Mouse (Mus musculus): Measurements from ENCODE around the gene Lrrc15. TPM values are rescaled to one million over a fixed set of nuclear protein-coding genes. Genes with fewer than 3 reads are reported as not detected.

The Lrrc15 gene
- under 1 TPM in 1 of 2 experiments, not detected in 1; 0.12 TPM for total RNA-seq (2021)

GRCm38 (mm10) chr16:30282844-30283495 is at the start of gene Lrrc15:
Gene Lrrc15, minus strand, starts transcription at chr16:30283256.
- intact Hi-C loops (cut with DNase I), result no loop called here
- peak; percentile 20 for DNase-seq

- intact Hi-C loops (cut with DNase I), result loop anchor here (10.0 kb wide), 1 partner anchor 689 kb away; no protein-coding TSS in a partner anchor
- no peak for DNase-seq
Observed at GRCm38 (mm10) chr16:30314236-30314635, 31.2 kb upstream of the Lrrc15 start.

GRCm38 (mm10) chr16:30310647-30311046 is 27.6 kb upstream of the Lrrc15 start, which contains the start of gene Gp5:
Gene Gp5, minus strand, starts transcription at chr16:30310779.
- intact Hi-C loops (cut with DNase I), result loop anchor here (10.0 kb wide), 1 partner anchor 686 kb away; no protein-coding TSS in a partner anchor
- no peak for DNase-seq

GRCm38 (mm10) chr16:30310171-30310515 is 27.1 kb upstream of the Lrrc15 start:
- intact Hi-C loops (cut with DNase I), result loop anchor here (10.0 kb wide), 1 partner anchor 685 kb away; no protein-coding TSS in a partner anchor
- DNase-seq, result no peak

DNA sequence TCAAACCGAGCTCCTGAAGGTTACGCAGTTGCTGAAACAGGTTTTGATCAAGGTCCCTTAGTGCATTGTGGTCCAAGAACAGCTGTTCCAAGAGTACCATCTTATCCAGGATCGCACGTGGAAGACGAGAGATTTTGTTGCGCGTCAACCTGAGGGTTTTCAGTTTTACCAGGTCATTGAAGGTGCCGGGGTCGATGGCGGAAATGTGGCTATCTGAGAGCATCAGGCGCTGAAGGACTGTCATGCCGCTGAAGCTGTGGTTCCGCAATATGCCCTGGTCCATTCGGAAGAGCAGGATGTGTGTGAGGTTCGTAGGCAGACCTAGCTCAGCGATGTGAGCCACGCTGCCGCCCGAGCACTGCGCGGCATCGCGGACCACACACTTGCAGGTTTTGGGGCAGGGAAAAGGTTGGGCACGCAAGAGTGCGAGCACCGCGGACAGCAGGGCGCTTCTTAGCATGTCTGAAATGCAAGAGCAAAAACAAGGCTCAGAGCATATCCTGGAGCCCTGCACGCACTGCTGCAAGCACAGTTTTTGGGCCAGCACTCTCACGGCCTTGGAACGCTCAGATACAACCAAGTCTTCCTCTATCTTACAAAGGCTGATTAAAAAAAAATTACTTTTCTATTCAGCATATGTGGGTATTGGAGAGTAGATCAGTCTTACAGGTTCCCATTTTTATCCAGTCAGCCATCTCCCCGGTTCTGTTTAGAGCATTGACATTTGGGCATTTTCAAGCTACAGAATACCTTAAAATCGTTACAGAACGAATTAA is 26.5 kb upstream of the Lrrc15 start:
- intact Hi-C loops (cut with DNase I), result loop anchor here (10.0 kb wide), 2 partner anchors 55 to 685 kb away; no protein-coding TSS in a partner anchor
- no peak for DNase-seq

- peak; percentile 37 for DNase-seq
- intact Hi-C loops (cut with DNase I), result loop anchor here (10.0 kb wide), 1 partner anchor 54 kb away; no protein-coding TSS in a partner anchor
Observed at GRCm38 (mm10) chr16:30308616-30309394, 25.7 kb upstream of the Lrrc15 start.

- no peak for DNase-seq
- intact Hi-C loops (cut with DNase I), result loop anchor here (10.0 kb wide), 1 partner anchor 53 kb away; no protein-coding TSS in a partner anchor
Observed at GRCm38 (mm10) chr16:30307961-30308615, 25.0 kb upstream of the Lrrc15 start.

DNA sequence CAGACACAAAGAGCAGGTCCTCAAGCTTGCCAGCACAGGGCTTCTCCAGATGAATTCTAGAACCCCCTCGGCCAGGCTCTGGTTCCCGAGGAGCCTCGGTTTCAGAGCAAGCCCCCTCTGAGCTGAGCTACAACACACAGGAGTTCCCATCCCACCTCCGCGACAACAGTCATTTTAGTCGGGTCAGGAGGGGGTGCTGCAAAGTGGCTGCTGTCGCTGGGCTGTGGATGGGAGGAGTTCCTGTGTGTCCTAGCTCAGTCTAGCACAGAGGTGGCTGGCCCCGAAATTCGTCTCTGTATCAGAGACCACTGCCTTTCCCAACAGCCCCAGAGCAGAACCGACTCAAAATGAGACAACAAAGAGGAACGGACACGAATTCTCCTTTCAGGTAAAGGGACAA is 24.2 kb upstream of the Lrrc15 start:
- no peak for DNase-seq
- intact Hi-C loops (cut with DNase I), result loop anchor here (10.0 kb wide), 1 partner anchor 53 kb away; no protein-coding TSS in a partner anchor

DNA sequence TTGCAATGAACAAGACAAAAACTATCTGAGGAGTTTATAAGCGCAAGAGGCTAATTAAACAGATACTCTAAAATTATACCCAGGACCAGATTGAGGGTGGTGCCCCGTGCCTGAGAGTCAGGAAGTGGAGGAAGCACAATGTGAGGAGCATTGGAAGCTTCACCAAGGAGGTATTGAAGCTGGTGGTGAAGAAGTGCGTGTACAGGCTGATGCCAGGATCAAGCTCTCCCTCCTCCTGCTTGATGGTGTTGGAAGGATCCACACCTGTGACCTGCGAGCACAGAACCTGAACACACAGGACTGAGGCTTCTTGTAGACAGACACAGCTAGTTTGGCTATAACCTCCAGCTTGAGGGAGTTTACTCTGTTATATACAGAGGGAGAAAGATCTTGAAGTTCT is 23.0 kb upstream of the Lrrc15 start:
- DNase-seq, result no peak
- intact Hi-C loops (cut with DNase I), result loop anchor here (10.0 kb wide), 1 partner anchor 51 kb away; no protein-coding TSS in a partner anchor

- intact Hi-C loops (cut with DNase I), result loop anchor here (10.0 kb wide), 1 partner anchor 49 kb away; no protein-coding TSS in a partner anchor
- DNase-seq, result no peak
Observed at GRCm38 (mm10) chr16:30304236-30304635, 21.2 kb upstream of the Lrrc15 start.

- intact Hi-C loops (cut with DNase I), result loop anchor here (10.0 kb wide), 1 partner anchor 49 kb away; no protein-coding TSS in a partner anchor
Observed at GRCm38 (mm10) chr16:30303411-30303810, 20.4 kb upstream of the Lrrc15 start.

GRCm38 (mm10) chr16:30302686-30303085 is 19.6 kb upstream of the Lrrc15 start:
- no peak for DNase-seq
- intact Hi-C loops (cut with DNase I), result loop anchor here (10.0 kb wide), 1 partner anchor 48 kb away; no protein-coding TSS in a partner anchor

More at GRCm38 (mm10) chr16:30303411-30303810, 20.4 kb upstream of the Lrrc15 start:
- DNase-seq, result no peak

GRCm38 (mm10) chr16:30299711-30300277 is 16.7 kb upstream of the Lrrc15 start:
- DNase-seq, result no peak
- intact Hi-C loops (cut with DNase I), result loop anchor here (10.0 kb wide), 1 partner anchor 45 kb away; no protein-coding TSS in a partner anchor

DNA sequence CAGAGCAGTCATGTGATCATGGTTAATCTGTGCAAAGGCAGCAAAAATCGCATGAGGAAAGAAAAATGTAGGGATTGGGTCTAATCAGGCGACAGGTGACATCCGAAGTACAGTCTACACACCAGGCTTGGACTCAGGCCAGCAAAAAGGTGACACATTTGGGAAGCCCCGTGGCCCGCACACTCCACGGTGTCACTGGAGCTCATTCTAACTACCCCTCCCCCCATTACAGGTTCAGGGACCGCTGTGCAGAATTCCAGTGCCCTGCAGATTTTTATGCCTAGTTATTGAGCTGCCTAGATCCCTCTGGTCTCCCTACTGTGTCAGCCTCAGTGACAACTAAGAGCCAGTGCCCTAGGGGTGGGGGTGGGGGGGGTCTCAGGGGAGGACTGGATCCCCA is 14.4 kb upstream of the Lrrc15 start:
- no peak for DNase-seq
- intact Hi-C loops (cut with DNase I), result no loop called here

GRCm38 (mm10) chr16:30296601-30297275 is 13.7 kb upstream of the Lrrc15 start:
- DNase-seq, result no peak
- intact Hi-C loops (cut with DNase I), result no loop called here

- intact Hi-C loops (cut with DNase I), result no loop called here
- no peak for DNase-seq
Observed at GRCm38 (mm10) chr16:30295106-30295505, 12.1 kb upstream of the Lrrc15 start.

DNA sequence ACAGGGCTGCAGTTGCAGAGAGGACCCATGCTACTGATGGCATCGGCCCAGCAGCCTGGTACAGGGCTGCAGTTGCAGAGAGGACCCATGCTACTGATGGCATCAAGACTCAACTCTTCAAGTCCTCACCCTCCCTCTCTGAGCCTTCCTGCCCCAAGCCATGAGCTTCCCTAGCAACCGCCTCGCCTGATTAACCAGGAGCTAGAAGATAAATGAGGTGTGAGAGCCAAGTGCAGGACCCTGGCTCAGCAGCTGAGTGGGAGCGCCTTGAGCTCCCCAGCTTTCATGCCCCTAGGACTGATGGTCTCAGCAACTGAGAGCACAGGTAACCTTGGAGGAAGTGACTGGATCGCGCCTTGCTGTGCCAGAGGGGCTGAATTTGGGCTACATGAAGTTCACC is 7.4 kb upstream of the Lrrc15 start:
- peak; percentile 54 for DNase-seq
- intact Hi-C loops (cut with DNase I), result no loop called here

DNA sequence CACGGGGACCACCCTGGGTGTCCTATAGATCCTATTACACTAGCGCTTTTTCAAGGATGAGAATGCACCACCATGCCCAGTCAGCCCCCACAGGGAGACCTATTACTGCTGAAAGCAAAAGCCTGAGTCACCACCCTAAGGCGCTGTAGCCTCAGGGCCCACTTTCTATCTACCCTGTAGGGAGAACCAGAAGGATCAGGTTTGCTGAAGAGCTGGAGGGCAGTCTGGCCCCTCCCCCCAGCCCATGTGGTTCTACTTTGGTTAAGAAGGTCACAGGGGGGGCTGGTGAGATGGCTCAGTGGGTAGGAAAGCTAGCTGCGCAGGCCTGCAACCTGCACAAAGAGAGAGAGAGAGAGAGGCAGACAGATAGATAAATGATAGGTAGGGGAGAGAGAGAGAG is 2.6 kb upstream of the Lrrc15 start:
- intact Hi-C loops (cut with DNase I), result no loop called here
- no peak for DNase-seq

GRCm38 (mm10) chr16:30283743-30284337 is 784 bp upstream of the Lrrc15 start:
- intact Hi-C loops (cut with DNase I), result no loop called here
- peak; percentile 46 for DNase-seq

Measured in left cerebral cortex, postnatal 4 days (tissue).